Mouse (Mus musculus) liver, embryonic 12.5 days (tissue): ENCODE measurements around the gene Ulk4. TPM values are rescaled to one million over a fixed set of nuclear protein-coding genes. Genes with fewer than 3 reads are reported as not detected.
"Not testable (repeated sequence)": the region's sequence is repeated elsewhere in the genome, so short reads cannot be mapped to it uniquely, and the experiment has no call there.

ENCODE experiments used
- ATAC-seq: fragments of 200-750 bp; cut with Nextera tagmentation; 2 replicates; pipeline ENCODE4 v1.8.0; 2017; ENCODE audit warnings: moderate number of reproducible peaks, mild to moderate bottlenecking, moderate library complexity
- H3K27ac ChIP-seq: fragments of 300-500 bp; sonication (generic); 2 replicates; pipeline ENCODE4 v1.5.1; 2016; ENCODE audit warnings: mild to moderate bottlenecking
- H3K27me3 ChIP-seq: fragments of 300-500 bp; sonication (generic); replicated peaks from 2 replicates; pipeline ENCODE4 v1.6.1; 2016; ENCODE audit warnings: mild to moderate bottlenecking, moderate library complexity
- H3K36me3 ChIP-seq: fragments of 300-500 bp; sonication (generic); 2 replicates; pipeline ENCODE4 v1.6.1; 2016; ENCODE audit warnings: mild to moderate bottlenecking, moderate library complexity
- H3K4me1 ChIP-seq: fragments of 300-500 bp; sonication (generic); 2 replicates; pipeline ENCODE4 v1.6.1; 2016
- H3K4me2 ChIP-seq: fragments of 300-500 bp; sonication (generic); 2 replicates; pipeline ENCODE4 v1.6.1; 2016; ENCODE audit warnings: mild to moderate bottlenecking, moderate library complexity
- H3K4me3 ChIP-seq: fragments of 300-500 bp; sonication (generic); 2 replicates; pipeline ENCODE4 v1.5.1; 2016; ENCODE audit warnings: mild to moderate bottlenecking, moderate library complexity
- H3K9ac ChIP-seq: fragments of 300-500 bp; sonication (generic); 2 replicates; pipeline ENCODE4 v1.6.1; 2016; ENCODE audit warnings: mild to moderate bottlenecking, moderate library complexity
- H3K9me3 ChIP-seq: fragments of 300-500 bp; sonication (generic); replicated peaks from 2 replicates; pipeline ENCODE4 v1.6.1; 2016; ENCODE audit warnings: mild to moderate bottlenecking, moderate library complexity
- WGBS: fragments of 180-500 bp; shearing (Covaris S2); methylation state at CpG from one replicate; pipeline ENCODE4 v1.1.7; 2016; ENCODE audit not compliant: insufficient replicate concordance; 5-methylcytosine and 5-hydroxymethylcytosine counted together
- polyA plus RNA-seq: library from polyadenylated mRNA; unstranded; fragments of >200 nt; fragmentation: Nextera tagmentation; extraction: Ambion mirVana; gene quantifications from 2 replicates; pipeline ENCODE4 v1.2.1, GENCODE M21; 2016

Ulk4 gene
- polyA plus RNA-seq, 1 experiment from 2014 or later, result 52.6 TPM

DNA sequence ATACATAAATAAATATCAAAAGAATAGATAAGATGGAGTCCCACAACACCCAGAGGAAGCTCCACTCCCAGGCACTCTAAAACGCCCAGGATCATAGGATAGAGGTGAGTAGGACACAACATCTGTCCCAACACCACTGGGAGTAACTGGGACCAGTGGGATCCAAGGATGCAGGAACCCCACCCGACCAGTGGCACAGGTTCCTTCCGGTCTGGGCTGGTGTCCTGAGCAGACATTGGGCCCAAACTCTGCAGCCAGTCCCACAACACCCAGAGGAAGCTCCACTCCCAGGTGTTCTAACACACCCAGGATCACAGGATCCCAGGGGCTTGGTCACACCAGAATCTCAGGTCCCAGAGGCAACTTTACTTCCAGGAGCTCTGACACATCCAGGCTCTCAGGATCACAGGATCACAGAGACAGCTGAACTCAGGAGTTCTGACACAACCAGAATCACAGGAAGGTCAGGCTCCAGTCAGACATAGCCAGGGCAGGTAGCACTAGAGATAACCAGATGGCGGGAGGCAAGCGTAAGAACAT is 77.8 kb downstream of the Ulk4 start:
- not testable (repeated sequence) for H3K27ac ChIP-seq, H3K4me1 ChIP-seq, H3K9ac ChIP-seq, H3K27me3 ChIP-seq, H3K36me3 ChIP-seq, ATAC-seq, H3K4me3 ChIP-seq, H3K4me2 ChIP-seq
- peaks cover 12% of the 10 kb centered on the region for H3K9me3 ChIP-seq
- 73% methylated on average over 5 of the region's 5 CpGs for WGBS

DNA sequence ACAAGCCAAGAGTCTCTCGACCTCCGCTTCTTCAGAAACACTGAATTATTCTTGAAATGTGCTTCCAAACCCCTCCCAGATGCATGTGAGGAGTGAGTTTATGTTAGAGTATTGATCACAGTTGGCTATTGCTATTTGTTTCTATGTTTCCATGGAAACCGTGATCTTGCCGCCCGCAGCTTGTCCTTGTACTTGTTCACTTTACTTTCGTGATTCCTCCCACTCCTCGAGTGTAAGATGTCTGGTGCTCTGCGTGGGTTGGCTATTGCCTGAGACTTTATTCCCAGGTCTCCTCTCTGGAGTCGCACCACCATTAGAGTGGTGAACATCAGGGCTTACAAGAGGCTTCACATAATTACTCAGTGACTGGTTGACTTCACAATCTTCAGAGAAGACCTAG is 80.5 kb downstream of the Ulk4 start:
- no peak overlapping the region for H3K27ac ChIP-seq
- no peak overlapping the region for H3K4me2 ChIP-seq
- H3K9ac ChIP-seq, result no peak overlapping the region
- no peaks in the 10 kb centered on the region for H3K4me1 ChIP-seq
- WGBS, result 76% methylated on average over 9 of the region's 9 CpGs
- no peaks in the 10 kb centered on the region for H3K27me3 ChIP-seq
- H3K36me3 ChIP-seq, result no peaks in the 10 kb centered on the region; the same call in 1 of the 2 replicates
- ATAC-seq, result no peak
- H3K9me3 ChIP-seq, result peaks cover 35% of the 10 kb centered on the region
- H3K4me3 ChIP-seq, result no peak overlapping the region

DNA sequence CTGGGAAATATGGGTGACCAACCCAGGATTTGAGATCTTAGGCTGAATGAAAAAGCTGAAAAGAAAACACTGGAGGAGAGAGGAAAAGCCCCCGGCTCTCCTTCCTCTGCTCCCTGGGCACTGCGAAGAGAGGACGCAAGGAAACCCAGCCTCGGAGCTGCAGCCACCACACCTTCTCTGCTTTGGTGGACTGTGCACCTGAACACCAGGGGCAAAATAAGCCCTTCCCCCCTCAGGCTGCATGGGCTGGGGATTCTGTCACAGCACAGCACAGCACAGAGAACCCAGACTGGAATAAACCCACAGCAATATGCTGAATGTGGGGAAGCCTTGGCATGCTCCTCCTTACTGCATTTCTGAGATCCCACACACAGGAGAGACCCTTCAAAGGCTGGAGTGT is 81.9 kb downstream of the Ulk4 start:
- Histone ChIP-seq H3K27me3 (no peaks in the 10 kb centered on the region), H3K4me1 (no peaks in the 10 kb centered on the region), H3K4me3 (no peak overlapping the region), H3K36me3 (no peaks in the 10 kb centered on the region; the same call in 1 of the 2 replicates), H3K27ac (no peak overlapping the region), H3K4me2 (no peak overlapping the region), H3K9ac (no peak overlapping the region), H3K9me3 (peaks cover 35% of the 10 kb centered on the region)
- WGBS, result 80% methylated on average over 4 of the region's 4 CpGs
- ATAC-seq, result no peak

DNA sequence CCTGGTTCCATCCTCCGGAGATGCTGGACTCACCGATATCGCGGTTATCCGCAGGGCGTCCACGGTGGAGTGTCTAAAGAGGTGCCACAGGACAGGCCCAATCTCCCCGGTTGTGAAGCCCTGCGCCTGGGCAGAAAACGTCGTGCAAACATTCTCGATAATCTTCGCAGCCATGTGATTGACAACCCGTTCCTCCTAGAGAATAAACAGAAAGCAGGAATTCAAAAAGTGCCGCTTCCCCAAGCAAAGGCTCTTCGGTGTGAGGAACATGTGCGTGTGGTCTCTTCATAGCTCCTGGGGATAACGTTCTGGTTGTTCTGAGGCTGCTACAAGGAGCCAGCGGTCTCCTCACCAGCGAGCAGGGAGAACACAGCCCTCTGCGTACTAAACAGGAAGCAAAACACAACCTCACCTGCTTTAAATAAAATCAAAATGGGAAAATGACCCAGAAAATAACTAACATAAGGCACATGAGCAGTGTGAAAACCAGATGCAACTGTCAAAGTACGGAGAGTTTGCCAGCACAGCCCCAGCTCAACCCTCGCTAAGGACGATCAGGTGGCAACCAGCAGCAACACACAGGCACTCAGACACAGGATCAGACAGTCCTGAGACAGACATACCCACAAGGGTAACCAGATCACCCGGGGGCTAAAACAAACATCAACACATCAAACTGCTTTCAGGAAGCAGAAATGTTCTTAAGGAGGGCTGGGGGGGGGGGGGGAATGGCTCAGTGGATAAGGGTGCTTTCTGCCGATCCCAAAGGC is 84.2 kb downstream of the Ulk4 start:
- Histone ChIP-seq H3K4me3 (no peak overlapping the region), H3K27ac (no peak overlapping the region), H3K9me3 (peaks cover 35% of the 10 kb centered on the region), H3K9ac (no peak overlapping the region), H3K4me1 (no peaks in the 10 kb centered on the region), H3K36me3 (no peaks in the 10 kb centered on the region; the same call in 1 of the 2 replicates), H3K27me3 (no peaks in the 10 kb centered on the region), H3K4me2 (no peak overlapping the region)
- no peak for ATAC-seq
- 86% methylated on average over 26 of the region's 26 CpGs for whole genome bisulfite sequencing

DNA sequence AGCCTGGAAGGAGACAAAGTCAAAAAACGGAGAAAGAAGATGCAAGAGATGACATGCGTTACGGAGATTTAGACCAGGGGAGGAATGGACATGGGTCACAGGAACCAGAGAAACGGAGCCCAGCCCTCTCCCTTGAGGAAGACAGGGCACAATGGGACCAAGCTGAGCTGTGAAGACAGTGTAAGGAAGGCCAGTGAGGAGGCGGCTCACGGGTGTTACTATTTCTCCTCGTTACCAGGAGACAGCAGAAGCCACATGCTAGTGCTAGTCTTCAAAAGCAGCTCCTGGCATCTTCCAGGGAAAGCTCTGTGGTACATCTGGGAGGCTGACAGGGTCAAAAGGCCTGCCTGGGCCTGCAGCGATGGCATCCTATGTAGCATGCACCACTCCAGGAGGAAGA is 89.2 kb downstream of the Ulk4 start:
- H3K4me2 ChIP-seq, result no peak overlapping the region
- H3K27me3 ChIP-seq, result no peaks in the 10 kb centered on the region
- no peak overlapping the region for H3K27ac ChIP-seq
- WGBS, result 72% methylated on average over 8 of the region's 8 CpGs
- H3K9me3 ChIP-seq, result peaks cover 11% of the 10 kb centered on the region
- H3K9ac ChIP-seq, result no peak overlapping the region
- H3K36me3 ChIP-seq, result no peaks in the 10 kb centered on the region
- H3K4me1 ChIP-seq, result no peaks in the 10 kb centered on the region
- no peak overlapping the region for H3K4me3 ChIP-seq
- no peak for ATAC-seq

DNA sequence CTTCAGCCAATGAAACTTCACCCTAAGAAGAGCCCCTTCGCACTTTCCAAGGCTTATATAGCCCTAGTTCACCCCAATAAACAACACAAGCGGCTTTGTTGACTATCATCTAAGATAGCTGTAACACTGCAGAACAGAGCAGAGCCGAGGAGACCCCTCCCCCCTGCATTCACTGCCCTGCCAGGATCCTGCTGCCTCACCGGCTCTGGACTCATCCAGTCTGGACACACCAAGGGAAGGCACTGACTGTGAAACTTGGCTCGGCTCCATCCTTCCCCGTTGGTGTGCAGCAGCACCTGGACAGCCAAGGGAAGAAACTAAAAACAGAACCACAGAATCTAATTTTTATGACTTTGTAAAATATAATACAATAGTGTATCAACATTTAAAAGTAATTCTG is 91.2 kb downstream of the Ulk4 start:
- no peak overlapping the region for H3K4me2 ChIP-seq
- no peak for ATAC-seq
- no peak overlapping the region for H3K9ac ChIP-seq
- H3K9me3 ChIP-seq, result no peaks in the 10 kb centered on the region
- no peaks in the 10 kb centered on the region for H3K36me3 ChIP-seq
- 44% methylated on average over 6 of the region's 6 CpGs for WGBS
- H3K4me3 ChIP-seq, result no peak overlapping the region
- no peaks in the 10 kb centered on the region for H3K4me1 ChIP-seq
- H3K27ac ChIP-seq, result no peak overlapping the region
- no peaks in the 10 kb centered on the region for H3K27me3 ChIP-seq

DNA sequence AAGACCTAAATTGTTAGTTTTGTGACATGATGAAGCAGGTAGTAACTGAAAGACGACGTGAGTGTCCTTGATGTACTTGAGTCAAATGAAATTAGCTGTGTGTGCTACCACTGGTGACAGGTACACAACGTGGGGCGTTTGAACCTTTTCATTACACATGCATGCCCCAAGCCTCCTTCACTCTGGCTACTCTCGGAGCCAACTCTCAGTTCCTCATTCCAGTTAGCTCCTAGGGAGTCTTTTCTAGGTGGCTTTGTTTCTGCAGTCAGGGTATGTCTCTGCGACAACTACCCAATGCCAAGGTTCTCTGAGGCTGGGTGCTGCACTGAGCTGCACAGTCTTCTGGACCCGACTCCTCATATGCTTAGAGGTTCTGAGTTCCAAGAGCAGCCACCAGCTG is 100.6 kb downstream of the Ulk4 start:
- H3K9me3 ChIP-seq, result no peaks in the 10 kb centered on the region
- no peaks in the 10 kb centered on the region for H3K36me3 ChIP-seq
- no peak overlapping the region for H3K27ac ChIP-seq
- H3K27me3 ChIP-seq, result no peaks in the 10 kb centered on the region
- no peak overlapping the region for H3K4me2 ChIP-seq
- no peak for ATAC-seq
- 72% methylated on average over 7 of the region's 7 CpGs for WGBS
- no peaks in the 10 kb centered on the region for H3K4me1 ChIP-seq
- no peak overlapping the region for H3K9ac ChIP-seq
- H3K4me3 ChIP-seq, result no peak overlapping the region

DNA sequence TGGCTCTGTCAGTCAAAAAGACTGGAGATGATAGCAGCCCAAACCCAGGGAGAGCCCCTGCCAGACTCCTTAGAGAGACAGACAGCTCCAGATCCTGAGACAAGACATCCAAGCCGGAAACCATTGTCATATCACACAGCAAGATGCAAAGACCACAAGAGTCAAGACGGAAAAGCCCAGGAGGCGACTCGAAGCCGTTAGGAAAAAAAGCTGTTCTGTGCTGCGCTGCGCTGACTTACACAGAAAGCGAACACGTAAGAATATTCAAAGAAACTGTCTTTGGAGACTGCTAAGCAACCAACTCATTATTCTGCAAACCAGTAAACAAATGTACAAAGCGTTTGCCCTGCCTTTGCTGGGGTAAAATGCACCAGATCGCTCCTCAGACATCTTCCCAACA is 101.8 kb downstream of the Ulk4 start:
- Histone ChIP-seq H3K27ac (no peak overlapping the region), H3K4me3 (no peak overlapping the region), H3K4me2 (no peak overlapping the region), H3K4me1 (no peaks in the 10 kb centered on the region), H3K9ac (no peak overlapping the region), H3K36me3 (no peaks in the 10 kb centered on the region), H3K9me3 (no peaks in the 10 kb centered on the region), H3K27me3 (no peaks in the 10 kb centered on the region)
- WGBS, result 71% methylated on average over 11 of the region's 11 CpGs
- ATAC-seq, result no peak

DNA sequence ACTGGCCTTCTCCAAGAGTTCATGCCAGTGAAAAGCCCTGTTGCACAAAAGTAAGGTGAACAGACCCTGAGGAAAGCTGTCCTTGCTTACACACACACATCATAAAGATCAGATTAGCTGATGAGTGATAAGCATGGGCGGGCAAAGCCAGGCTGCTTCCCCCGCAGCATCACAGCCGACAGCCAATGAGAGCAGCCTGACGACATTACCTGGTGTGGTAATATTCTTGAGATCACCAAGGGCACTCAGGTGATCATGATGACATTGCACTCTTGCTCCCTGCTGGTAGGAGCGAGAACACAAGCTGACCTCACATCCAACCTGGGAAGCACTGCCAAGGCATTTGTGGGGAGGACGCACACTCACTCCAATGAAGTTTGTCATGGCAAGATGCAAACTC is 104.9 kb downstream of the Ulk4 start:
- H3K9ac ChIP-seq, result no peak overlapping the region
- H3K27me3 ChIP-seq, result no peaks in the 10 kb centered on the region
- H3K4me2 ChIP-seq, result no peak overlapping the region
- no peaks in the 10 kb centered on the region for H3K4me1 ChIP-seq
- 71% methylated on average over 6 of the region's 6 CpGs for WGBS
- H3K27ac ChIP-seq, result no peak overlapping the region
- no peak overlapping the region for H3K4me3 ChIP-seq
- no peaks in the 10 kb centered on the region for H3K36me3 ChIP-seq
- no peaks in the 10 kb centered on the region for H3K9me3 ChIP-seq
- no peak for ATAC-seq

DNA sequence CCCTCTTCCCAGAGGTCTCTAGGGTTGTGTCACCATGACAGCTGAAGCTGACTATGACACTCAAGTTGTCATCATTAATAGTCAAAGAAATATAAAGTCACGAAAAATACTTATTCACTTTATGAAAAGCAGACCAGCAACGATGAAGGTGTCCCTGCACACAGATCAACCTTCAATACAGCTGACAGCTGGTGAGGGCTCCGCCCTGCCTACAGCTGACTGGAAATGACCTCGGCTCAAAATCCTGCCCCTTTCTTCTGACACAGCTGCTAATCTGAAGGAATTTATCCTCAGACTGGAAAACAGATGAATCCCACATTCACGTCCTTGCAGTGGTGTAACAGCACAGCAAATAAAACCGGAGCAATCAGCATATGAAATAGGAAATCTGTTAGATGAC is 105.4 kb downstream of the Ulk4 start:
- no peaks in the 10 kb centered on the region for H3K27me3 ChIP-seq
- H3K4me3 ChIP-seq, result no peak overlapping the region
- no peaks in the 10 kb centered on the region for H3K36me3 ChIP-seq
- no peak overlapping the region for H3K4me2 ChIP-seq
- no peaks in the 10 kb centered on the region for H3K4me1 ChIP-seq
- WGBS, result 61% methylated on average over 6 of the region's 6 CpGs
- no peak overlapping the region for H3K9ac ChIP-seq
- no peak for ATAC-seq
- no peak overlapping the region for H3K27ac ChIP-seq
- H3K9me3 ChIP-seq, result no peaks in the 10 kb centered on the region

DNA sequence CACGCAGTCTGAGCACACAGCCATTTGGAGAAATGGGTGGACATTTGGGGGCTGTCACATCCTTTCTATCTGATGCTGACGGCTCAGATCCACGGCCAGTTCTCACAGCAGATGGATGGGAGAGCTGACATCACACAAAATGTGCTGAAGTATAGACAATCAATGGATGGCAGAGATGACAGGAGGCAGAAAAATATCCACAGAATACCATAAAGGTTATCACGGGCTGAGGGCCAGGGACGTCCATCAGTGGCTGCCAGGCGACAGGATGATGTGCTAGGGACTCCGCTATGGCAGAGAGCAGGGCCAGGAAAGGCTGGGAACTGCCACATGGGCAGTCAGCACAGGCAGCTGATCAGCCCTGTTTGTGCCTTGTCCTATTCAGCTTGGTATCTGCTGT is 112.4 kb downstream of the Ulk4 start:
- WGBS, result 67% methylated on average over 7 of the region's 7 CpGs
- 0 out of 2 replicates have a peak, but pooled peaks cover 2% of the 10 kb centered on the region for H3K9me3 ChIP-seq
- H3K27me3 ChIP-seq, result no peaks in the 10 kb centered on the region
- H3K4me2 ChIP-seq, result no peak overlapping the region
- H3K4me3 ChIP-seq, result no peak overlapping the region
- H3K27ac ChIP-seq, result no peak overlapping the region
- no peak for ATAC-seq
- no peaks in the 10 kb centered on the region for H3K36me3 ChIP-seq
- no peak overlapping the region for H3K9ac ChIP-seq
- no peaks in the 10 kb centered on the region for H3K4me1 ChIP-seq

DNA sequence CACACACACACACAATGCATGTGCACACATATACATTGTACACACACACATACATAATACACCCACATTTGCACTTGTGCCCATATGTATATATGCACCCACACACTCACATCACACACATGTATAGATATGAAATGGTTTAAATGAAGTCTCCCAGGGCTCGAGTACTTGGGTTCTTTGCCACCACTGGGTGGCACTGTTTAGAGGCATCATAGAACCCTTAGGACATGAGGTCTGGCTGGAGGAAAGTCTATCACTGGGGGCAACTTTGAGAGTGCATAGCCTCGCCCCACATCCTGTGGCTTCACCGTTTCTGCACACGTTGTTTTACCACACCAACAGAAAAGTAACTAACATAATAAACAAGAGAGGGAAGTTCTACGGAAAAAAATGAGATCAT is 114.2 kb downstream of the Ulk4 start:
- H3K36me3 ChIP-seq, result no peaks in the 10 kb centered on the region
- 0 out of 2 replicates have a peak, but pooled peaks cover 2% of the 10 kb centered on the region for H3K9me3 ChIP-seq
- no peak for ATAC-seq
- 34% methylated on average over 5 of the region's 5 CpGs for WGBS
- no peak overlapping the region for H3K9ac ChIP-seq
- no peaks in the 10 kb centered on the region for H3K27me3 ChIP-seq
- no peaks in the 10 kb centered on the region for H3K4me1 ChIP-seq
- no peak overlapping the region for H3K27ac ChIP-seq
- H3K4me2 ChIP-seq, result no peak overlapping the region
- H3K4me3 ChIP-seq, result no peak overlapping the region
